Mouse (Mus musculus): ENCODE data around the gene Smim14. TPM values are rescaled to one million over a fixed set of nuclear protein-coding genes. Genes with fewer than 3 reads are reported as not detected.
"Not testable (repeated sequence)": the region's sequence is repeated elsewhere in the genome, so short reads cannot be mapped to it uniquely, and the experiment has no call there.

Smim14 gene
- polyA plus RNA-seq, 1 experiment from 2014 or later = 102 TPM

DNA sequence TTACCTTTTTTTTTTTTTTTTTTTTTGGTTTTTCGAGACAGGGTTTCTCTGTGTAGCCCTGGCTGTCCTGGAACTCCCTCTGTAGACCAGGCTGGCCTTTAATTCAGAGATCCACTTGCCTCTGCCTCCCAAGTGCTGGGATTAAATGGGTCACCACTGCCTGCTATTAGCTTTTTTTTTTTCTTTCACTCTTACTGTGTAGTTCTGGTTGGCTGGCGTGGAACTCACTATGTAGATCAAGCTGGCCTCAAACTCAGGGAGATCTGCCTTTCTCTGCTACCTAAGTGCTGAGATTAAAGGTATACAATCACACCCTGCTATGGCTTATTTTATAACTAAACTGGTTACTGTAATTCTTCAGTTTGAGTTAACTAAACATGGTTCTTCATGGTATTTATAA is 50.5 kb downstream of the Smim14 start:
- Histone ChIP-seq H3K9ac (ENCODE audit: low read length) (no peak overlapping the region), H3K36me3 (ENCODE audit: control insufficient read depth, insufficient read depth, low read length) (no peaks in the 10 kb centered on the region), H3K4me3 (ENCODE audit: low read depth, low read length) (no peak overlapping the region), H3K27ac (ENCODE audit: low read depth, low read length) (no peak overlapping the region), H3K4me1 (ENCODE audit: control insufficient read depth, insufficient read depth, low read length) (peaks cover 2% of the 10 kb centered on the region; the same call in 1 of the 2 replicates), H3K9me3 (ENCODE audit: control insufficient read depth, low read length) (no peaks in the 10 kb centered on the region), H3K4me2 (ENCODE audit: low read depth) (no peak overlapping the region), H3K27me3 (ENCODE audit: control insufficient read depth, insufficient read depth, low read length) (no peaks in the 10 kb centered on the region)
- WGBS = 83% methylated on average over 1 of the region's 2 CpGs
- DNase-seq (ENCODE audit: low spot score) (no peak), ATAC-seq (ENCODE audit: insufficient read depth, low FRiP score, low TSS enrichment) (no peak)

DNA sequence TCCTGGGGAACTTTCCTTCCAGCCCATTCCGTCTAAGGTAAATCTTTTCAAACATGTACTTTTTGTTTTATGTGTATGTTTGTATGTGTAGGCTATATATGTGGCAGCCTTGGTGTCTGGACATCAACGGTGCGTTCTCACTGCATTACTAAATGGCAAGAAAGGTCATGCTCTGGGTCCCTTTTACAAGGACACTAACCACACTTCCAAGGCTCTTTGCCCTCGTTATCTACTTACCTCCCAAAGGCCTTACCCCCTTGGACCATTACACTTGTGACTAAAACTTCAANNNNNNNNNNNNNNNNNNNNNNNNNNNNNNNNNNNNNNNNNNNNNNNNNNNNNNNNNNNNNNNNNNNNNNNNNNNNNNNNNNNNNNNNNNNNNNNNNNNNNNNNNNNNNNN is 54.0 kb downstream of the Smim14 start:
- ATAC-seq (ENCODE audit: insufficient read depth, low FRiP score, low TSS enrichment) (no peak), DNase-seq (ENCODE audit: low spot score) (no peak)
- no peaks in the 10 kb centered on the region for H3K36me3 ChIP-seq (ENCODE audit: control insufficient read depth, insufficient read depth, low read length)
- no peak overlapping the region for H3K9ac ChIP-seq (ENCODE audit: low read length)
- no peak overlapping the region for H3K4me3 ChIP-seq (ENCODE audit: low read depth, low read length)
- H3K27me3 ChIP-seq (ENCODE audit: control insufficient read depth, insufficient read depth, low read length) = no peaks in the 10 kb centered on the region
- H3K4me2 ChIP-seq (ENCODE audit: low read depth) = no peak overlapping the region
- H3K27ac ChIP-seq (ENCODE audit: low read depth, low read length) = no peak overlapping the region
- 94% methylated on average over 4 of the region's 4 CpGs for WGBS
- H3K9me3 ChIP-seq (ENCODE audit: control insufficient read depth, low read length) = no peaks in the 10 kb centered on the region
- H3K4me1 ChIP-seq (ENCODE audit: control insufficient read depth, insufficient read depth, low read length) = no peaks in the 10 kb centered on the region

DNA sequence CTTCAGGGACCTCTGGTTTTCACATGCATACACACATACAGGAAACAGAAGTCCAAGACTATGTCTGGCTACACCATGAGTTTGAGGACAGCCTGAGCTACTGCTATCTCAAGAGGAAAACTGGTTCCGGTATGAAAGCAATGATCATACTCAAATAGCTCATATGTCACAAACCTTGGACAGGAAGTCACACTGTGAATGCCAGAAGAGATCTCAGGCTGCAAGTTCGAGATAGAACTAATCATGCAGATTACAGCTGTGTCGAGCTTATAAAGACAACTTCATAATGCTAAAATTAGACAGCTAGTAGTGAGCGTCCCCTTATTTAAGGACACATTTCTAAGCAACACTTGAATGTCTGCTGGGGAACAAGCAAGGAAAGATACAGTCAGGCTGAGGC is 56.5 kb downstream of the Smim14 start:
- Histone ChIP-seq H3K27ac (ENCODE audit: low read depth, low read length) (no peak overlapping the region), H3K4me1 (ENCODE audit: control insufficient read depth, insufficient read depth, low read length) (no peaks in the 10 kb centered on the region), H3K27me3 (ENCODE audit: control insufficient read depth, insufficient read depth, low read length) (no peaks in the 10 kb centered on the region), H3K9ac (ENCODE audit: low read length) (no peak overlapping the region), H3K36me3 (ENCODE audit: control insufficient read depth, insufficient read depth, low read length) (no peaks in the 10 kb centered on the region), H3K9me3 (ENCODE audit: control insufficient read depth, low read length) (no peaks in the 10 kb centered on the region), H3K4me3 (ENCODE audit: low read depth, low read length) (no peak overlapping the region), H3K4me2 (ENCODE audit: low read depth) (no peak overlapping the region)
- 85% methylated on average over 4 of the region's 4 CpGs for WGBS
- ATAC-seq (ENCODE audit: insufficient read depth, low FRiP score, low TSS enrichment) (no peak), DNase-seq (ENCODE audit: low spot score) (no peak)

DNA sequence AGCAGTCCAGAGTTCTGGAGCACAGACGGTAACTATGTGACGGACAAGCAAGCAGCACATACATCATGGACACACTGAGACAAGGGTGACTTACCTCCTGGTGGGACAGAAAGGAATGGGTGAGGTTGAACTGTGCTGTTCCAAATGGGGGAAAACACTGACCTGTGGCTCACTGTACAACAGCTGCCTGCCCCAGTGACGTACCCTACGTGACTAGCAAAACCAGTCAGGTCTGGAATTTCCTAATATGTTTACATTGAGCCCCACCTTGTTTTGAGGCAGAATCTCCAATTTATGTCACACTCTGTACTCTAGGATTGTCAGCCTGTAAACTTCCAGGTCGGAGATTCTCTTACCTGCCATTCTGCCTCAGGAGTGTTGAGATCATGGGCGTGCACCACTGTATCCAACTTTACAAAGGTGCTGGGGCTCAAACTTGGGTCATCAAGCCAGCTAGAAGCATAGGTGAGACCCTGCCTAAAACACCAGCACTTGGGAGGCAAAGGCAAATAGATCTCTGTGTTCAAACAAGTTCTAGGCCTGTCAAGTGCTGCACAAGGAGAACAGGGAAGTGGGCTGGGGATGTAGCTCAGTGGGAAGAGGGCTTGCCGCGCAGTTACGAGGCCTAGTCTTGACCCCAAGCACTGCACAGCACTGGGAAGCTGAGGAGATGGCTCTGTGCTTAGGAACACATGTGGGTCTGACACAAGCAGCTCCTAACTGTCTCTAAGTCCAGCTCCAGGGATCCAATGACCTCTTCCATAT is 57.1 kb downstream of the Smim14 start:
- ATAC-seq (ENCODE audit: insufficient read depth, low FRiP score, low TSS enrichment) (no peak), DNase-seq (ENCODE audit: low spot score) (no peak)
- Histone ChIP-seq H3K27me3 (ENCODE audit: control insufficient read depth, insufficient read depth, low read length) (no peaks in the 10 kb centered on the region), H3K36me3 (ENCODE audit: control insufficient read depth, insufficient read depth, low read length) (no peaks in the 10 kb centered on the region), H3K9ac (ENCODE audit: low read length) (no peak overlapping the region), H3K9me3 (ENCODE audit: control insufficient read depth, low read length) (no peaks in the 10 kb centered on the region), H3K4me1 (ENCODE audit: control insufficient read depth, insufficient read depth, low read length) (no peaks in the 10 kb centered on the region), H3K4me2 (ENCODE audit: low read depth) (no peak overlapping the region), H3K4me3 (ENCODE audit: low read depth, low read length) (no peak overlapping the region), H3K27ac (ENCODE audit: low read depth, low read length) (no peak overlapping the region)
- WGBS = 90% methylated on average over 9 of the region's 9 CpGs

DNA sequence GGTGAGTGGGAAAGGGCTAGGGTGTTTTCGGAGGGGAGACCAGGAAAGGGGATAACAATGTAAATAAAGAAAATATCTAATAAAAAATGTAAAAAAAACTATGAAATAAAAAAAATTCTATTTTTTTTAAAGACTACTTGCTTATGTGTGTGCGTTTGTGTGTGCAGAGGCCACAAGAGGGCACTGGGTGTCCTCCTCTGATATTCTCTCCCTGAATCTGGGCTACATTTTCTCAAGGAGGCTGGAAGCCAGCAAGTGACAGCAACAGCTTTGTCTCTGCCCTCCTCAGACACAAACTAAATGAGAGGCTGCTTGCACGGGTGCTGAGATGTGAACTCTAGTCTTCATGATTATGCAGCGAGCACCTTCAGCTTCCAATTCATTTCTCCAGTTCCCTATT is 58.8 kb downstream of the Smim14 start:
- H3K4me3 ChIP-seq (ENCODE audit: low read depth, low read length) = no peak overlapping the region
- H3K36me3 ChIP-seq (ENCODE audit: control insufficient read depth, insufficient read depth, low read length) = no peaks in the 10 kb centered on the region
- H3K27ac ChIP-seq (ENCODE audit: low read depth, low read length) = no peak overlapping the region
- no peak overlapping the region for H3K9ac ChIP-seq (ENCODE audit: low read length)
- 65% methylated on average over 4 of the region's 4 CpGs for WGBS
- H3K9me3 ChIP-seq (ENCODE audit: control insufficient read depth, low read length) = no peaks in the 10 kb centered on the region
- DNase-seq (ENCODE audit: low spot score) = no peak
- ATAC-seq (ENCODE audit: insufficient read depth, low FRiP score, low TSS enrichment) = no peak
- no peaks in the 10 kb centered on the region for H3K27me3 ChIP-seq (ENCODE audit: control insufficient read depth, insufficient read depth, low read length)
- no peaks in the 10 kb centered on the region for H3K4me1 ChIP-seq (ENCODE audit: control insufficient read depth, insufficient read depth, low read length)
- no peak overlapping the region for H3K4me2 ChIP-seq (ENCODE audit: low read depth)

DNA sequence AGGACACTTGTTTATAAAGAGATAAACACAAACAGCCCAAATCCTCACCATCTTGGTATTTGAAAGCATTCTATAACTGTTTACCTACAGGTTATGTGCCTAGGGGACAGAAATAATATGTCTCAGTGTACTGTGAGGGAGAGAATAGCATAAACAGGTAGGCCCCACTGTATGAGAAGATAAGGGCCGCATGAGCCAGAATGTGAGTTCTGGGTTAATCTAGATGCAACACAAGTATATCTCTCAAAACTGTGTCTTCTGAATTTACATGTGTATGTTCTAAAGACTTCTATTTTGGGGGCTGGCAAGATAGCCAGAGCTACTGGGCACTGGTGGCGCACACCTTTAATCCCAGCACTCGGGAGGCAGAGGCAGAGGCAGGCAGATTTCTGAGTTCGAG is 60.2 kb downstream of the Smim14 start:
- not testable (repeated sequence) for DNase-seq (ENCODE audit: low spot score); ATAC-seq (ENCODE audit: insufficient read depth, low FRiP score, low TSS enrichment); H3K27me3 ChIP-seq (ENCODE audit: control insufficient read depth, insufficient read depth, low read length); H3K4me3 ChIP-seq (ENCODE audit: low read depth, low read length); H3K4me2 ChIP-seq (ENCODE audit: low read depth); H3K27ac ChIP-seq (ENCODE audit: low read depth, low read length); H3K9me3 ChIP-seq (ENCODE audit: control insufficient read depth, low read length); H3K4me1 ChIP-seq (ENCODE audit: control insufficient read depth, insufficient read depth, low read length); H3K36me3 ChIP-seq (ENCODE audit: control insufficient read depth, insufficient read depth, low read length); H3K9ac ChIP-seq (ENCODE audit: low read length)
- WGBS = 92% methylated on average over 4 of the region's 4 CpGs

DNA sequence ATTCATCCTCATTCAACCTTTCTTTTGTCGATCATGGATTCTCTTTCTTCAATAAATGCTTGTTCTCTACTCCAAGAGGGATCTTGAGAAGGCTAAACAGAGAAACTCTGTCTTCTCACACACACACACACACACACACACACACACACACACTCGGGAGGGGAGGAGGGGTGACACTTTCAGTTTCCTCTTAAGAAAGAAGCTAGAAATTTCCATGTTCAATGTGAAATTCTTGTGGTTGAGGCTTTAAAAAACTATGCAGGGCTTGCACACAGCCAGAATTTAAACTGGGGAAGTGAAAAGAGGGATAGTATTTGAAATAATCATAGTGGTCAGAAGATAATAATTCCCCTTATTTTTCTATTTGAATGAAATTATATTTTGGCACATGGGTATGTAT is 61.2 kb downstream of the Smim14 start:
- no peak overlapping the region for H3K27ac ChIP-seq (ENCODE audit: low read depth, low read length)
- H3K4me1 ChIP-seq (ENCODE audit: control insufficient read depth, insufficient read depth, low read length) = no peaks in the 10 kb centered on the region
- no peaks in the 10 kb centered on the region for H3K9me3 ChIP-seq (ENCODE audit: control insufficient read depth, low read length)
- DNase-seq (ENCODE audit: low spot score) (no peak), ATAC-seq (ENCODE audit: insufficient read depth, low FRiP score, low TSS enrichment) (no peak)
- no peaks in the 10 kb centered on the region for H3K36me3 ChIP-seq (ENCODE audit: control insufficient read depth, insufficient read depth, low read length)
- no peak overlapping the region for H3K4me3 ChIP-seq (ENCODE audit: low read depth, low read length)
- no peaks in the 10 kb centered on the region for H3K27me3 ChIP-seq (ENCODE audit: control insufficient read depth, insufficient read depth, low read length)
- no peak overlapping the region for H3K4me2 ChIP-seq (ENCODE audit: low read depth)
- H3K9ac ChIP-seq (ENCODE audit: low read length) = no peak overlapping the region
- WGBS = 76% methylated on average over 2 of the region's 2 CpGs

DNA sequence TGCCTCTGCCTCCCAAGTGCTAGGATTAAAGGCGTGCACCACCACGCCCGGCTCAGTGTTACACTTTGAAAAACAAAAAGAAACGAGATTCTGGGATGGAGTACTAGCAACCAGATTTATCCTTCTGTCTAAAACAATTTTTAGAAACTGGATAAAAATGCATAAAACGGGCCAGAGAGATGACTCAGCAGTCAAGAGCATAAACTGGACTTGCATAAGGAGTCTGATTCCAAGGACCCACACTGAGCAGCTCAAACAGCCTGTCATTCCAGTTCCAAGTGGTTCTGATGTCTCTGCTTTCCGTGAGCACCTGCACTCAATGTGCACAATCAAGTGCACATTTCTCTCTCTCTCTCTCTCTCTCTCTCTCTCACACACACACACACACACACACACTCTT is 67.2 kb downstream of the Smim14 start:
- Histone ChIP-seq H3K9me3 (ENCODE audit: control insufficient read depth, low read length) (no peaks in the 10 kb centered on the region), H3K27ac (ENCODE audit: low read depth, low read length) (no peak overlapping the region), H3K4me1 (ENCODE audit: control insufficient read depth, insufficient read depth, low read length) (no peaks in the 10 kb centered on the region), H3K27me3 (ENCODE audit: control insufficient read depth, insufficient read depth, low read length) (no peaks in the 10 kb centered on the region), H3K9ac (ENCODE audit: low read length) (no peak overlapping the region), H3K4me3 (ENCODE audit: low read depth, low read length) (no peak overlapping the region), H3K36me3 (ENCODE audit: control insufficient read depth, insufficient read depth, low read length) (no peaks in the 10 kb centered on the region; the same call in 1 of the 2 replicates), H3K4me2 (ENCODE audit: low read depth) (no peak overlapping the region)
- DNase-seq (ENCODE audit: low spot score) (no peak), ATAC-seq (ENCODE audit: insufficient read depth, low FRiP score, low TSS enrichment) (no peak)
- 87% methylated on average over 6 of the region's 6 CpGs for WGBS

DNA sequence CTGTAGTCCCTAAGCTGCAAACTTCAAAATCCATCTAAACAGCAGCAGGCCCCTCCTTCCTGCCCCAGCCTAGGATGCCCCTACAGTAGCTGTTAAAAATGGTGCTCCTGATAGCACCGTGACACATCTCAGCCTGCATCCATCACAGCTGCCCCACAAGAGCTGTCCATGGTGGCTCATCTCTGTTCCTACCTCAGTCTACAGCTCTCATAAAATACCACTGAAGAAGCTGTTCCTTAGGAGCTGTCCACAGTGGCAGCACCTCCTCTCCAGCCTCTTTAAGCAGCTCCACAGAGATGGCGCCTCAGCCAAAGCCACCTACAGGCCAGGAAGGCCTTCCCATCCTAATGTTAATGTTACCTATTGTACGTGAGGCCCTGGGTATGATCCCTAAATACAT is 70.1 kb downstream of the Smim14 start:
- no peak overlapping the region for H3K27ac ChIP-seq (ENCODE audit: low read depth, low read length)

More for the DNA sequence above, 70.1 kb downstream of the Smim14 start:
- ATAC-seq (ENCODE audit: insufficient read depth, low FRiP score, low TSS enrichment) (no peak), DNase-seq (ENCODE audit: low spot score) (no peak)
- Histone ChIP-seq H3K9me3 (ENCODE audit: control insufficient read depth, low read length) (no peaks in the 10 kb centered on the region), H3K27me3 (ENCODE audit: control insufficient read depth, insufficient read depth, low read length) (no peaks in the 10 kb centered on the region), H3K4me1 (ENCODE audit: control insufficient read depth, insufficient read depth, low read length) (no peaks in the 10 kb centered on the region), H3K9ac (ENCODE audit: low read length) (no peak overlapping the region), H3K4me3 (ENCODE audit: low read depth, low read length) (no peak overlapping the region), H3K4me2 (ENCODE audit: low read depth) (no peak overlapping the region), H3K36me3 (ENCODE audit: control insufficient read depth, insufficient read depth, low read length) (no peaks in the 10 kb centered on the region; the same call in 1 of the 2 replicates)
- 72% methylated on average over 3 of the region's 3 CpGs for WGBS
